ENCODE assay signal across 12 mouse cellular contexts in genomic region chr12:80246505-80246904, GRCm38 (mm10). TPM values are rescaled to one million over a fixed set of nuclear protein-coding genes. Genes with fewer than 3 reads are reported as not detected.
A peak's percentile ranks its signal among the peaks of the same experiment; 100 is the strongest.
DNase-seq lines count a peak whose midpoint lies in the region; ATAC-seq and TF ChIP-seq lines count a peak whose summit lies in the region.
"Had no signal": no experiment of that assay in that cellular context is flagged by ENCODE, and none has a peak within 500 bp of the region (broad histone marks: within the 10 kb centered on the region; RNA-seq: fewer than 3 reads in every experiment).

No protein-coding gene starts in this region.

- WGBS in kidney, embryonic 15.5 days: 18% methylated on average over 2 of the region's 2 CpGs
- 28% methylated on average over 2 of the region's 2 CpGs for WGBS in kidney, embryonic 16.5 days
- WGBS in embryonic facial prominence, embryonic 10.5 days: 67% methylated on average over 2 of the region's 2 CpGs

- H3K4me2 ChIP-seq in kidney, embryonic 15.5 days: no peak overlapping the region
- H3K4me2 ChIP-seq in kidney, embryonic 16.5 days (replicated peaks; ENCODE audit: low read depth, low read length): no peak overlapping the region
- H3K4me2 ChIP-seq: limb, embryonic 13.5 days; midbrain, embryonic 15.5 days; neural tube, embryonic 12.5 days had no signal

- H3K36me3 ChIP-seq in kidney, embryonic 15.5 days: 0 out of 2 replicates have a peak, but pooled peaks cover 8% of the 10 kb centered on the region
- H3K36me3 ChIP-seq in kidney, embryonic 16.5 days (ENCODE audit: insufficient read depth, low read length): no peaks in the 10 kb centered on the region
- peaks cover 49% of the 10 kb centered on the region for H3K36me3 ChIP-seq in embryonic facial prominence, embryonic 10.5 days (replicated peaks)
- H3K36me3 ChIP-seq: midbrain, embryonic 15.5 days; neural tube, embryonic 12.5 days had no signal

- TF ChIP-seq CTCF in gastrocnemius, adult 2 months (IDR thresholded peaks at IDR 0.05): no peak

- H3K4me3 ChIP-seq in gastrocnemius, adult 2 months: no peak overlapping the region; the same call in 1 of the 2 replicates
- H3K4me3 ChIP-seq in kidney, embryonic 15.5 days (replicated peaks): no peak overlapping the region
- H3K4me3 ChIP-seq in kidney, embryonic 16.5 days (ENCODE audit: low read length): no peak overlapping the region
- no peak overlapping the region for H3K4me3 ChIP-seq in embryonic facial prominence, embryonic 10.5 days
- H3K4me3 ChIP-seq: limb, embryonic 13.5 days; midbrain, embryonic 15.5 days; neural tube, embryonic 12.5 days had no signal

- 0 out of 2 replicates have a peak, but pooled peaks have one; percentile 31 for ATAC-seq in kidney, embryonic 15.5 days (replicated peaks; ENCODE audit: low FRiP score)
- no peak for ATAC-seq in kidney, embryonic 16.5 days (ENCODE audit: low FRiP score, low TSS enrichment)
- ATAC-seq: midbrain, embryonic 15.5 days had no signal

- H3K27ac ChIP-seq in gastrocnemius, adult 2 months: peak overlapping the region; percentile 53
- no peak overlapping the region for H3K27ac ChIP-seq in kidney, embryonic 15.5 days
- no peak overlapping the region for H3K27ac ChIP-seq in kidney, embryonic 16.5 days (ENCODE audit: low read length)
- 0 out of 2 replicates have a peak overlapping the region, but pooled peaks have one; percentile 26 for H3K27ac ChIP-seq in embryonic facial prominence, embryonic 10.5 days (replicated peaks)
- H3K27ac ChIP-seq: limb, embryonic 13.5 days; midbrain, embryonic 15.5 days; neural tube, embryonic 12.5 days had no signal

- H3K9me3 ChIP-seq in kidney, embryonic 15.5 days (replicated peaks): no peaks in the 10 kb centered on the region
- H3K9me3 ChIP-seq in kidney, embryonic 16.5 days (ENCODE audit: low read length): no peaks in the 10 kb centered on the region
- no peaks in the 10 kb centered on the region for H3K9me3 ChIP-seq in embryonic facial prominence, embryonic 10.5 days
- H3K9me3 ChIP-seq: limb, embryonic 13.5 days; midbrain, embryonic 15.5 days; neural tube, embryonic 12.5 days had no signal

- peaks cover 73% of the 10 kb centered on the region for H3K4me1 ChIP-seq in kidney, embryonic 15.5 days
- peaks cover 51% of the 10 kb centered on the region for H3K4me1 ChIP-seq in kidney, embryonic 16.5 days (ENCODE audit: insufficient read depth, low read length)
- peaks cover 49% of the 10 kb centered on the region for H3K4me1 ChIP-seq in embryonic facial prominence, embryonic 10.5 days
- H3K4me1 ChIP-seq: midbrain, embryonic 15.5 days had no signal

- H3K27me3 ChIP-seq in kidney, embryonic 15.5 days: no peaks in the 10 kb centered on the region
- H3K27me3 ChIP-seq in kidney, embryonic 16.5 days (ENCODE audit: insufficient read depth, low read length): no peaks in the 10 kb centered on the region
- no peaks in the 10 kb centered on the region for H3K27me3 ChIP-seq in embryonic facial prominence, embryonic 10.5 days (replicated peaks; ENCODE audit: low read depth, poor library complexity, severe bottlenecking)
- H3K27me3 ChIP-seq: limb, embryonic 13.5 days; midbrain, embryonic 15.5 days; neural tube, embryonic 12.5 days had no signal

- no peak for DNase-seq in gastrocnemius, adult 2 months
- DNase-seq in gastrocnemius, postnatal 10 days: no peak
- no peak for DNase-seq in embryonic facial prominence, embryonic 10.5 days (ENCODE audit: low spot score)
- DNase-seq in heart, postnatal 4 days: peak; percentile 27
- DNase-seq in frontal cortex, adult 2 months (ENCODE audit: extremely low spot score in 1 of 2, low spot score in 1 of 2): no peak
- DNase-seq in urinary bladder, postnatal 25 days (ENCODE audit: low spot score): no peak
- DNase-seq: adrenal gland, postnatal 10 days had no signal

- intact Hi-C loops in gastrocnemius, adult 2 months (cut with DNase I): no loop called here

- no peak overlapping the region for H3K9ac ChIP-seq in kidney, embryonic 15.5 days
- no peak overlapping the region for H3K9ac ChIP-seq in kidney, embryonic 16.5 days (replicated peaks; ENCODE audit: low read length)
- H3K9ac ChIP-seq: limb, embryonic 13.5 days; midbrain, embryonic 15.5 days; neural tube, embryonic 12.5 days had no signal

RNA-seq across cellular contexts. Expression of gene Actn1, which starts 13.7 kb away (rescaled TPM):
- 10 to 100 TPM in 1 of 2 experiments, 1 to 10 TPM in 1; 8.4 to 11.9 TPM for total RNA-seq in gastrocnemius, adult 2 months (2021)
- total RNA-seq in gastrocnemius, postnatal 10 days (2021): 10 to 100 TPM; 30.0 to 38.8 TPM
- polyA plus RNA-seq in kidney, embryonic 15.5 days (2015; fragmentation: Nextera tagmentation; extraction: Ambion mirVana): 46.0 and 47.6 TPM in 2 replicates
- polyA plus RNA-seq in kidney, embryonic 16.5 days (2015; fragmentation: Nextera tagmentation; extraction: Ambion mirVana): 44.8 and 49.2 TPM in 2 replicates
- polyA plus RNA-seq in embryonic facial prominence, embryonic 10.5 days (2016; fragmentation: Nextera tagmentation; extraction: Ambion mirVana): 38.2 and 39.3 TPM in 2 replicates
- 100 to 1,000 TPM; 114 to 116 TPM for total RNA-seq in heart, postnatal 4 days (2021)
- polyA plus RNA-seq in frontal cortex, adult 2 months (2012; rRNA removed): 82.7 and 95.8 TPM in 2 replicates

Comparison
In these comparisons a context has a peak if more than half of its experiments do, and no peak if none do; other contexts are left out.
1. H3K27ac ChIP-seq: peak in gastrocnemius, adult 2 months (single experiment) and embryonic facial prominence, embryonic 10.5 days (single experiment); none in kidney, embryonic 15.5 days (single experiment) and kidney, embryonic 16.5 days (single experiment).